ENCODE assay signal across 11 mouse cellular contexts in genomic region chr5:22486601-22487206, GRCm38 (mm10).
DNase-seq lines count a peak whose midpoint lies in the region; ATAC-seq lines count a peak whose summit lies in the region.
"Had no signal": no experiment of that assay in that cellular context is flagged by ENCODE, and none has a peak within 500 bp of the region (broad histone marks: within the 10 kb centered on the region; RNA-seq: fewer than 3 reads in every experiment).

No protein-coding gene starts in this region.

- H3K4me3 ChIP-seq in liver, embryonic 12.5 days, result no peak overlapping the region
- H3K4me3 ChIP-seq in liver, embryonic 15.5 days (replicated peaks), result no peak overlapping the region

- no peak overlapping the region for H3K9ac ChIP-seq in liver, embryonic 12.5 days
- H3K9ac ChIP-seq in liver, embryonic 15.5 days, result no peak overlapping the region

- H3K9me3 ChIP-seq in liver, embryonic 12.5 days (replicated peaks), result no peaks in the 10 kb centered on the region
- H3K9me3 ChIP-seq in liver, embryonic 15.5 days (replicated peaks), result no peaks in the 10 kb centered on the region

- H3K36me3 ChIP-seq in liver, embryonic 12.5 days, result peaks cover 70% of the 10 kb centered on the region
- peaks cover 63% of the 10 kb centered on the region for H3K36me3 ChIP-seq in liver, embryonic 15.5 days (replicated peaks)

- H3K27ac ChIP-seq in liver, embryonic 12.5 days, result peak overlapping the region; percentile 64
- peak overlapping the region; percentile 45; the same call in 1 of the 2 replicates for H3K27ac ChIP-seq in liver, embryonic 15.5 days (replicated peaks)

- H3K4me2 ChIP-seq in liver, embryonic 12.5 days, result no peak overlapping the region
- no peak overlapping the region for H3K4me2 ChIP-seq in liver, embryonic 15.5 days

- H3K27me3 ChIP-seq in liver, embryonic 12.5 days (replicated peaks), result no peaks in the 10 kb centered on the region
- H3K27me3 ChIP-seq in liver, embryonic 15.5 days, result no peaks in the 10 kb centered on the region

- H3K4me1 ChIP-seq in liver, embryonic 12.5 days, result peaks cover 20% of the 10 kb centered on the region
- peaks cover 15% of the 10 kb centered on the region for H3K4me1 ChIP-seq in liver, embryonic 15.5 days (replicated peaks)

- peak; percentile 5 for DNase-seq in adrenal gland, adult 2 months
- DNase-seq in adrenal gland, adult (ENCODE audit: inconsistent age in 2 of 2, low spot score in 1 of 2), result no peak
- DNase-seq in liver, result no peak
- DNase-seq in cerebellum, postnatal 14 days, result peak; percentile 92 to 96
- DNase-seq in frontal cortex, postnatal 14 days (ENCODE audit: low spot score in 2 of 2), result no peak
- DNase-seq in spleen, postnatal 14 days (ENCODE audit: low spot score in 2 of 2), result no peak
- DNase-seq: embryo, embryonic 11 days; kidney, postnatal 25 days; lung, postnatal 14 days had no signal

- WGBS in liver, embryonic 12.5 days (ENCODE audit: insufficient replicate concordance), result 79% methylated on average over 6 of the region's 6 CpGs
- 68% methylated on average over 6 of the region's 6 CpGs for WGBS in liver, embryonic 15.5 days (ENCODE audit: insufficient replicate concordance)

- ATAC-seq in liver, embryonic 12.5 days, result no peak
- peak; percentile 17; the same call in 1 of the 2 replicates for ATAC-seq in liver, embryonic 15.5 days (ENCODE audit: insufficient read depth)

Comparison
In these comparisons a context has a peak if more than half of its experiments do, and no peak if none do; other contexts are left out.
1. DNase-seq: peak in adrenal gland, adult 2 months (single experiment) and cerebellum, postnatal 14 days (2 of 2); none in adrenal gland, adult (0 of 2), liver (single experiment), frontal cortex, postnatal 14 days (0 of 2) and spleen, postnatal 14 days (0 of 2).